Mouse (Mus musculus) left cerebral cortex, postnatal 25 days (tissue): ENCODE data around the gene Eml4. TPM values are rescaled to one million over a fixed set of nuclear protein-coding genes. Genes with fewer than 3 reads are reported as not detected.

ENCODE experiments used
- DNase-seq, 2 experiments: peaks; one replicate each; pipeline ENCODE4 v3.0.0; 2022; ENCODE audit warnings: low spot score in 2 of 2, mixed read lengths in 1 of 2
- intact Hi-C: fragments of 180-260 bp; cut with DNase I; formaldehyde crosslinking; loops from one replicate; pipeline ENCODE4 v1.15.1; 2025
- total RNA-seq, 2 experiments: library from RNA; stranded (reverse); gene quantifications; 2 replicates each; pipeline ENCODE4 v1.2.3; 2021

The Eml4 gene
- total RNA-seq, 2 experiments from 2014 or later = 24.1 to 25.1 TPM

GRCm38 (mm10) chr17:83526624-83527532 lies 176.1 kb downstream of the Eml4 start:
- no peak for DNase-seq
- intact Hi-C loops = no loop called here

DNA sequence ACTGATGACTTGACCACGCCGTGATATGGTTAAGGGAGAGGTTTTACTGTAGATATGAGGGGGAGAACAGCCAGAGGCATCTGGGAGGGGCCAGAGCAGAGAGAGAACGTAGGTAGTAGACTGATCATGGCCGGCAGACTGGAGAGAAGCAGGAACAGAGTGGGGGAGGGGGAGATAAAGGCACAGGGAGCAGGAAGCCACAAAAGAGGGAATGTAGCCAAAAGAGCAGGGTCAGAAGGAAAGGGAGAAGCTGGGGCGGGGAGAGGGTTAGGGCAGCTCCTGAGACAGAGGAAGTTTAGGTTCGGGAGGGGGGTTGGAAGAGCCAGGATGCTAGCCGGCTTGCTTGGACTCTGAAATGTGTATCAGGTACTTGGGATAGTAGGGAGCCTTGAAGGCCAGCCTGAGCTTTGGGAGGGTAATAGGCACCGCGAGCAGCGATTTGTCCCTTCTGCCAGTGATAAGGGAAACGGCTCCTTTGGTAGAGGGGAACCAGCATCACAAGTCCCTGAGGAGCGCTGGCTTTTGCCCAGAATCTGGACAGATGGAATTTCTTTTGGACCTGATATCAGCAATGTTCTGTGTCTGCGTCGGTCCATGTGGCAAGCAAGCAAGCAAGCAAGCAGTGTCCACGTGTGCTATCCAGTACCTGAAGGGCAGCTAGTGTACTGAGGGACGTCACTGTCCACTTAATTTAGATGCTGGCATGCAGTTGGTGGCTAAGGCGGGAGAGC lies 177.1 kb downstream of the Eml4 start:
- intact Hi-C loops = no loop called here
- DNase-seq = no peak

Other genes with a start within 250 kb of the Eml4 start
- 10 to 100 TPM; 14.0 to 14.4 TPM for gene Pkdcc, start 135.6 kb upstream of the Eml4 start, total RNA-seq
- gene Cox7a2l, start 166.4 kb downstream of the Eml4 start, total RNA-seq = 100 to 1,000 TPM; 165 to 177 TPM